Mouse (Mus musculus) midbrain, postnatal 0 days (tissue): ENCODE measurements at regions not wholly inside any gene's neighbourhood (a gene's known extent, or its start where the extent isn't known, plus 50 kb on each side); places are given as distances from the start of the nearest gene placed in this dataset.

Source experiments
- ATAC-seq: fragments of 200-750 bp; cut with Nextera tagmentation; 2 replicates; pipeline ENCODE4 v1.8.0; 2017; ENCODE audit warnings: moderate number of reproducible peaks, mild to moderate bottlenecking, moderate TSS enrichment, moderate library complexity; ENCODE audit not compliant: low FRiP score
- DNase-seq: peaks from one replicate; pipeline ENCODE4 v3.0.0-alpha.2; 2015; ENCODE audit warnings: low spot score
- H3K27ac ChIP-seq: fragments of 300-500 bp; sonication (generic); 2 replicates; pipeline ENCODE4 v1.5.1; 2014; ENCODE audit warnings: low read depth, mild to moderate bottlenecking, low read length, mixed read lengths
- H3K27me3 ChIP-seq: fragments of 300-500 bp; sonication (generic); 2 replicates; pipeline ENCODE4 v1.6.1; 2014; ENCODE audit warnings: low read length, control low read depth, mixed read lengths; ENCODE audit not compliant: insufficient read depth
- H3K36me3 ChIP-seq: fragments of 300-500 bp; sonication (generic); 2 replicates; pipeline ENCODE4 v1.6.1; 2014; ENCODE audit warnings: low read length, control low read depth, mixed read lengths; ENCODE audit not compliant: insufficient read depth
- H3K4me1 ChIP-seq: fragments of 300-500 bp; sonication (generic); 2 replicates; pipeline ENCODE4 v1.6.1; 2014; ENCODE audit warnings: mild to moderate bottlenecking, control low read depth, antibody characterized with exemption, low read length, mixed read lengths; ENCODE audit not compliant: insufficient read depth
- H3K4me2 ChIP-seq: fragments of 300-500 bp; sonication (generic); 2 replicates; pipeline ENCODE4 v1.6.1; 2014; ENCODE audit warnings: low read depth, mild to moderate bottlenecking, low read length, mixed read lengths; ENCODE audit not compliant: poor library complexity, severe bottlenecking
- H3K4me3 ChIP-seq: fragments of 300-500 bp; sonication (generic); 2 replicates; pipeline ENCODE4 v1.5.1; 2014; ENCODE audit warnings: low read depth, mild to moderate bottlenecking, low read length, moderate library complexity
- H3K9ac ChIP-seq: fragments of 300-500 bp; sonication (generic); replicated peaks from 2 replicates; pipeline ENCODE4 v1.6.1; 2014; ENCODE audit warnings: mild to moderate bottlenecking, low read length, moderate library complexity, mixed read lengths; ENCODE audit not compliant: poor library complexity, severe bottlenecking
- H3K9me3 ChIP-seq: fragments of 300-500 bp; sonication (generic); 2 replicates; pipeline ENCODE4 v1.6.1; 2016; ENCODE audit warnings: low read length, control low read depth
- CTCF ChIP-seq: IDR thresholded peaks from 2 replicates; pipeline ENCODE4 v1.5.1; 2016; ENCODE audit warnings: antibody characterized with exemption, mild to moderate bottlenecking
- WGBS: fragments of 180-500 bp; shearing (Covaris S2); extraction: QIAGEN DNeasy Blood & Tissue Kit; methylation state at CpG from one replicate; pipeline ENCODE4 v1.1.7; 2014; 5-methylcytosine and 5-hydroxymethylcytosine counted together

DNA sequence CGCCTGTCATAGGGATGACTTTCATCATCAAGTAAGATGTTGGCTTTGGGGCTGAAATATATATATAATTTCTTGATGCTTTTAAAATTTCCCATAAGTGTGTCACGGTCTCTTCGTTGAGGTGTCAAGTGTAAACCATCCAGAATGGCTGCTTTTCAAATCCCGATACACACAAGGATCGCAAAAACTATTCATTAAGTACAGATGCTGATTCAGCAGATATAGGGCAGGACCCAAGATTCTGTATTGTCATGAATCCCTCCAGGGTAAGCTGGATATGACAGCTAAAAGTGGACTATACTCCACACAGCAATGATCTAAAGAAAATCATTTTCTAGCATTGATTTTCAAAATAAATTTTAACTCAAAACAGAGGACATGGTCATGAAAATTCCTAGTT lies 83.1 kb upstream of the Arid2 start:
- Histone ChIP-seq H3K9me3 (peaks cover 4% of the 10 kb centered on the region; the same call in 1 of the 2 replicates), H3K4me1 (no peaks in the 10 kb centered on the region), H3K27ac (no peak overlapping the region), H3K4me2 (no peak overlapping the region), H3K4me3 (no peak overlapping the region), H3K27me3 (no peaks in the 10 kb centered on the region), H3K9ac (no peak overlapping the region), H3K36me3 (no peaks in the 10 kb centered on the region)
- WGBS, result 95% methylated on average over 5 of the region's 5 CpGs
- ATAC-seq, result no peak
- DNase-seq, result no peak
- no peak for TF ChIP-seq CTCF

DNA sequence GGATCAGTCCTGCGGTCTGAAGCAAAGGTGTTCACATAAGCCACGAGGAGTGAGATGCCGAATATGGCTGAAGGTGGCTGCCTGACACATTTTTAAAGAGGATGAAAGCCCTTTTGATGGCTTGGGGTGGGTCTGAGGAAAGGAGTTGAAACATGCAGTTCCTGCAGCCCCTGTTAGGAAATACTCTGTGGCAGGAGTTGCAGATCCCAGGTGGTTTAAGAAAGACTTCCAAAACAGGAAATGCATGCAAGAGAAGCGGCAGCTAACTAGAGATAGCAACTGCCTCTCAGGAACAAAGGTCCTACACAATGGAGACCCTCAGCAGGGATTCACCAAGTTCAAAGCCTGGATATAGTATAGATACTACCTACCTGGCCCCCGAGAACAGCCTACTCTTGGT lies 82.7 kb upstream of the Arid2 start:
- ATAC-seq (no peak), DNase-seq (no peak)
- Histone ChIP-seq H3K9ac (no peak overlapping the region), H3K27ac (no peak overlapping the region), H3K4me2 (no peak overlapping the region), H3K27me3 (no peaks in the 10 kb centered on the region), H3K4me1 (no peaks in the 10 kb centered on the region), H3K36me3 (no peaks in the 10 kb centered on the region), H3K9me3 (peaks cover 4% of the 10 kb centered on the region; the same call in 1 of the 2 replicates), H3K4me3 (no peak overlapping the region)
- WGBS, result 88% methylated on average over 5 of the region's 5 CpGs
- TF ChIP-seq CTCF, result no peak

DNA sequence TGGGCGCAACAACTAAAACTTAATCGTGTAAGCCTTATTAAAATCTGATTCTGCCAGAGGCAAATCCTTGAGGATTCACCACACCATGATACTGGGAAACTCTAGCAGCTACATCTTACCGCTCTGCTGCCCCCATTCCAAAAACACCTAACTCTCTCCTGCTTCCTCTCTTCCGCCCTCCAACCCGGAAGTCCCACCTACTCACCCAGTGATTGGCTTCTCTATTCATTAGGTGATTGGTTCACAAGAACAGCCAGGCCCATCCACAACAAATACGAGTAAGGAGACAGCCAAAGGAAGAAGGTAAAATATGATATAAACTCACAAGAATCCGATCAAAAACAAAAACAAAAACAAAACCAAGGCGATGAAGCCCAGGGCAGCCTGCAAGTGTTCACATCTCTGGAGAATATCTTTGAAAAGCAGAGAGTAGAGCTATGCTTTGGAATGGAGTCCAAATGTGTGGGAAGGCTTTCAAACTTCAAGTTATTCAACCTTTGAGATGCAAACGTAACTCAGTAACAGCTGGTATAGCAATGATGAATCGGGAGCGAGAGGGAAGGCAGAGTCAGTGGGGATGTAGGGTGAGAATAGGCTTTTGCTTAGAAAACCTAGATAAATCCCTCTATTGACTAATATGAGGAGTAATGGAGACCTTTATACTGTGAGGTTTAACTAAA lies 76.5 kb upstream of the Arid2 start:
- DNase-seq, result no peak
- no peaks in the 10 kb centered on the region for H3K27me3 ChIP-seq
- no peaks in the 10 kb centered on the region for H3K36me3 ChIP-seq
- H3K27ac ChIP-seq, result no peak overlapping the region
- WGBS, result 84% methylated on average over 11 of the region's 11 CpGs
- no peak for TF ChIP-seq CTCF
- H3K4me1 ChIP-seq, result no peaks in the 10 kb centered on the region
- H3K9ac ChIP-seq, result no peak overlapping the region
- ATAC-seq, result no peak
- H3K4me3 ChIP-seq, result no peak overlapping the region
- no peaks in the 10 kb centered on the region for H3K9me3 ChIP-seq
- no peak overlapping the region for H3K4me2 ChIP-seq

DNA sequence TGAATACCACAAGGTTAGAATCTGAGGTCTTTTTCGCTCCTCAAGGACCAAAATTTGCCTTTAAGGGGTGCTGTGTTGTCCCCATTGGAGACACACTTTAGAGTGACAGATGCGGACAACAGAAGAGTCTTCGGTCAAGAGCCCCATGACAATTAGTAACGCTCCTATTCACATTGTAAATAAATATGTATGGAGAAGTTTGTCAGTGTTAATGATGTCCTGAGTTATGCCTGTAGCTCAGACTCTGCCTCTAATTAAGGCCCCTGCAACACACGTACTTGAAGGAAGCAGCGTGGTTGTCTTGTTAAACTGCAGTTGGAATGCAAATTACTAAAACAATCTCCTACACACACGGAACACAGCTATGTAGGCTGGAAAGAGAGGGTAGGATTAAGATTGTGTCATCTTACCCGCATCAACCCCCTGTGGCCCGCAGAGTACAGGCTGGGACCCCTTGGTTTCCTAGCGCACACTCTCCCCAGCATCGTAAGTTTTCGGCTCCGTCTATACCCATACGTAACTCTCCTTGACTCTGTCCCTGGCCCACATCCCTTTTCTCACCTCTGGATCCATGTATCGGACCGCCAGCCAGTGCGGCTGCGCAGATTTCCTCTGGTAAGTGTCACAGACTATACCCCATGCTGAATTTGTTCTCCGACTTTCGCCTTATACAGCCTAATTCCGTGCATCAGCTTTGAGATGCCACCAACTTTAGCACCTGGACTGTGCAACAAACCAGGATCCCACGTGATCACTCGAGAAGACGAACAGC lies 73.6 kb upstream of the Arid2 start:
- ATAC-seq, result no peak
- no peak for DNase-seq
- no peaks in the 10 kb centered on the region for H3K4me1 ChIP-seq
- WGBS, result 75% methylated on average over 24 of the region's 24 CpGs
- no peaks in the 10 kb centered on the region for H3K36me3 ChIP-seq
- no peak overlapping the region for H3K4me3 ChIP-seq
- H3K9me3 ChIP-seq, result no peaks in the 10 kb centered on the region
- H3K9ac ChIP-seq, result no peak overlapping the region
- no peak overlapping the region for H3K27ac ChIP-seq
- H3K4me2 ChIP-seq, result no peak overlapping the region
- TF ChIP-seq CTCF, result no peak
- H3K27me3 ChIP-seq, result no peaks in the 10 kb centered on the region

DNA sequence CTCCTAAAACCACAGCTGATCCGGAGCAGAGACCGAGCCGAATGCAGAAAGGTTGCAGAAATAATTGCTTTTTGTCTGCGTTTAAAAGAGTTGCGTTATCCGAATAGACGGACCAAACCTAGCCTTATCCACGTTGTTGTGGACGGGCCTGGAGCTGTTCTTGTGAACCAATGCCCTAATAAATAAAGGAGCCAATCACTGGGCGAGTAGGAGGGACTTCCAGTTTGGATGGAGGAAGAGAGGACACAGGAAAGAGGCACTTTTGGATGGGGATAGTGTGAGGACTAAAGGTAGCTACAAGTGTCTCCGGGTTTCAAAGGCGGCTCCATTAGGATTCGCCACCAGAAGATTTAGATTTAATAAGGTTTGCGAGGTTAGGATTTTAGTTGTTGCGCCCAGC lies 69.4 kb upstream of the Arid2 start:
- WGBS, result 94% methylated on average over 15 of the region's 15 CpGs
- Histone ChIP-seq H3K4me1 (no peaks in the 10 kb centered on the region), H3K27me3 (no peaks in the 10 kb centered on the region), H3K36me3 (no peaks in the 10 kb centered on the region), H3K9me3 (no peaks in the 10 kb centered on the region), H3K4me3 (no peak overlapping the region), H3K9ac (no peak overlapping the region), H3K27ac (no peak overlapping the region), H3K4me2 (no peak overlapping the region)
- TF ChIP-seq CTCF, result no peak
- ATAC-seq (no peak), DNase-seq (no peak)

DNA sequence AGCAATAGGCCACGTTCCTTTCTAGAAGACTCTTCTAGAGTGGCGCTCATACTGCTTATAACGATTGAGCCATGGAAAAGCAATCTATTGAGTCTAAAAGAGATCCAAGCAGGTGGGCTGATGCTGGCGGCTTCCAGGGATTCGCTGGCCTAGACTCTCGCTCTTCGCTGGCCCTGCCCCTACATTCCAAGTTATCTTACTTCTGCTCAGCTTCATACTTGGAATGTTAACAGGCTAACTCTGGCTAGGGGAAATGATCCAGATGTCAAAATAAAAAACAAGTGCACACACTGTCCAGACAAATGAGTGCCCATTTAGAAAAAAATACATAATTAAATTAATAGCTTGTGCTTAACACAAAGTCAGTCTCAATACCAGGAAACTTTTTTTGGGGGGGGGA lies 67.6 kb upstream of the Arid2 start:
- Histone ChIP-seq H3K4me3 (no peak overlapping the region), H3K4me2 (no peak overlapping the region), H3K27me3 (no peaks in the 10 kb centered on the region), H3K27ac (no peak overlapping the region), H3K9me3 (no peaks in the 10 kb centered on the region), H3K9ac (no peak overlapping the region), H3K4me1 (no peaks in the 10 kb centered on the region), H3K36me3 (no peaks in the 10 kb centered on the region)
- no peak for DNase-seq
- WGBS, result 84% methylated on average over 7 of the region's 7 CpGs
- TF ChIP-seq CTCF, result no peak
- no peak for ATAC-seq
